Mouse (Mus musculus) cortical plate, adult 2 months (tissue): ENCODE measurements around the gene Cdc37l1. TPM values are rescaled to one million over a fixed set of nuclear protein-coding genes. Genes with fewer than 3 reads are reported as not detected.

Experiments used
- H3K27ac ChIP-seq: fragments of 200-500 bp; 2 replicates; pipeline ENCODE4 v1.5.1; 2012; ENCODE audit warnings: low read length, control low read depth, inconsistent platforms; ENCODE audit not compliant: insufficient read depth
- H3K4me1 ChIP-seq: fragments of 200-500 bp; 2 replicates; pipeline ENCODE4 v1.6.1; 2011; ENCODE audit warnings: low read length; ENCODE audit not compliant: control insufficient read depth, insufficient read depth
- H3K4me3 ChIP-seq: fragments of 200-500 bp; 2 replicates; pipeline ENCODE4 v1.5.1; 2011; ENCODE audit warnings: mild to moderate bottlenecking, low read length, control low read depth; ENCODE audit not compliant: insufficient read depth
- CTCF ChIP-seq: fragments of 200-500 bp; IDR thresholded peaks from 2 replicates; pipeline ENCODE4 v1.5.1; 2011; ENCODE audit warnings: mild to moderate bottlenecking, control low read depth, low read length; ENCODE audit not compliant: insufficient read depth; ENCODE audit errors: extremely low read depth
- POLR2A ChIP-seq: fragments of 200-500 bp; IDR thresholded peaks from 2 replicates; pipeline ENCODE4 v1.6.1; 2011; ENCODE audit warnings: mild to moderate bottlenecking, low read length, control low read depth; ENCODE audit not compliant: insufficient read depth; ENCODE audit errors: extremely low read depth
- polyA plus RNA-seq: library from polyadenylated mRNA; depleted of rRNA; stranded (reverse); fragments of >200 nt; gene quantifications from 2 replicates; pipeline ENCODE4 v1.2.3, GENCODE M21; 2012

The Cdc37l1 gene
- polyA plus RNA-seq, 1 experiment = 71.2 TPM

DNA sequence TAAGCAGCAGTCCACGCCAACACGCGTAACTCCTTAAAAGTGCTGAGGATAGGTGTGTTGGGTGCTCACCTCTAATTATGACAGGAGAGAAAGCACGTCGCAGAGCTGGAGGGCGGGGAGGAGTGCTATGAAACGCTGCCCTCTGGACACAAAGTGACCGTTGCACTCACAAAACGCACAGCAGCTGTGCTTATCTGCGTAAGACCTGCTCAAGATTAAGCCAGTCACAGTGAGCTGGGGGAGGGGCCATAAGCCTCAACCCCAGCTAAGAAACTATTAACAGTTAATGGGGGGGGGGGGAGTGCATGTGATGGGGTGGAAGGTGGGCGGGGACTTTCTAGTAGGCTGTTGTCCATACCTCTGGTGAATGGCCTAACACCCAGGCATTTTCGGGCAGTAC lies 62.6 kb downstream of the Cdc37l1 start:
- Histone ChIP-seq H3K4me1 (no peaks in the 10 kb centered on the region), H3K4me3 (no peak overlapping the region), H3K27ac (no peak overlapping the region)
- no peak for TF ChIP-seq CTCF
- no peak for TF ChIP-seq POLR2A

DNA sequence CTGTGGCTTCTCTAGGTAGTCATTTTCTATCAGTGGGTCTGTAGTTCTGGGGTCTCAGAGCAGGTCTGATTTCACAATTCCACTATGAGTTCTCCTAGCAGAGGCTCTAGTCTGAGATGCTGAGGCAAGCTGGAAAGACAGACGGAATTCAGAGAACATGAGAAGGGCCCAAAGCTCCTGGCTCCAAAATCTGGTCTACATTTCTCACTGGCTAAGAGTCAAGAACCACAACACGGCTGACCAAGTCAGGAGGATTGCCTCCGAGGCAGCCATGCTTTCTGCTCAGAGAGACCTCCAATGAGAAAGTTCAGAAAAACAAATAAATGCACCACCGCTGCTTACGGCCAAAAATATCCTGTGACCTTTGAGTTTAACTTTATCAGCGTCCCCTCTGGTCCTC lies 64.4 kb downstream of the Cdc37l1 start:
- H3K4me1 ChIP-seq = no peaks in the 10 kb centered on the region
- no peak overlapping the region for H3K27ac ChIP-seq
- no peak overlapping the region for H3K4me3 ChIP-seq
- TF ChIP-seq CTCF (no peak), POLR2A (no peak)

DNA sequence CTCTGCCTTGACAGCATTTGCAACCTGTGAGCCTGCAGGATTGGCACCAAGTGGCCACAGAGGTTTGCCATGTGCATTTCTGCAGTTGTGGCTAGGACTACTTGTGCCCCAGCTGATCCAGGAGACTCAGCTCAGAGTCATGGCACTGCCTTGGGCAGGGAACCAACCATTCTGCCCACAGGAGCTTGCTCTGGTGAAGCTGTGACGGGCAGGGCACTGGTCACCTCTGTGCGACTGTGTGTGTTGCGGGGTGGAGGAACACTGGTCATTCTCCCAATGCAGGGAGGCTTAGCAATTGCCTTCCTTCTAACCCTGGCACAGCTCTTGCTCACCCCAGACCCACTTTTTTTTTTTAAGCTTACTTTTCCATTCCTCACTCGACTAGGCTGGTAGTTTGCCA lies 65.3 kb downstream of the Cdc37l1 start:
- H3K4me3 ChIP-seq = no peak overlapping the region
- TF ChIP-seq POLR2A (no peak), CTCF (no peak)
- H3K27ac ChIP-seq = no peak overlapping the region
- no peaks in the 10 kb centered on the region for H3K4me1 ChIP-seq

DNA sequence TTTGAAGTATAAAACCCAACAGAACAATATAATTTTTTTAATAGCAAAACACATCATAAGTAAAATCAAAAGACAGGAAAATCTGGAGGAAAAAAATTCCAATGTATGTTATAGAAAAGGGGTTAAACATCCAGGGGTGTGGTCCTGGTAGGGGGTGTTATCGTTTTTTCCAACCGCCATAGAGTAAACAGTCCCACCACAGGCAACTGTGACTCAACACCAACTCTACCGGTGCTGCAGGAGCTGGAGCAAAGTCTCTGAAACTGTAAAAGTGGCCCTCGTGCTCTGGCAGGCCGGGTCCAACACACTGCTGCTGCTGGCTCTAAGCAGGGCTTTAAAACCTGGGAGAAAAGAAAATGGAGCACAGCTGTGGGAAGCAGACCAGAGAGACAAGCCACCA lies 68.6 kb downstream of the Cdc37l1 start:
- Histone ChIP-seq H3K4me1 (no peaks in the 10 kb centered on the region), H3K27ac (no peak overlapping the region), H3K4me3 (no peak overlapping the region)
- no peak for TF ChIP-seq CTCF
- no peak for TF ChIP-seq POLR2A

DNA sequence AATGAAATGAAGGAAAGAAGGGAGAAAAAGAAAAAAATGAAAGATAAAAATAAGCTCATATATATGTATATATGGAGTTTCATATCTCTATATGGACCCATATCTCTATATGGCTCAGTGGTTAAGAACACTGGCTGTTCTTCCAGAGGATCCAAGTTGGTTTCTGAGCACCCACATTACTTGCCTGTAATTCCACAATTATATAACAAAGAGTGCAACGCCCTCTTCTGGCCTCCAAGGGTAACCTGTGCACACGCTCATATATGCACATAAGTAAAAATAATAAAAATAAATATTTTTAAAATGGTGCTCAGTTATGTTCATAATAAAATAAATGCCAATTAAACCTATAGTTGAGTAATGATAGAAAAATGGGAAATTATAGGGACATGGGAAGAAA lies 69.5 kb downstream of the Cdc37l1 start:
- Histone ChIP-seq H3K4me3 (no peak overlapping the region), H3K4me1 (peaks cover 2% of the 10 kb centered on the region; the same call in 1 of the 2 replicates)
- TF ChIP-seq CTCF (no peak), POLR2A (no peak)

DNA sequence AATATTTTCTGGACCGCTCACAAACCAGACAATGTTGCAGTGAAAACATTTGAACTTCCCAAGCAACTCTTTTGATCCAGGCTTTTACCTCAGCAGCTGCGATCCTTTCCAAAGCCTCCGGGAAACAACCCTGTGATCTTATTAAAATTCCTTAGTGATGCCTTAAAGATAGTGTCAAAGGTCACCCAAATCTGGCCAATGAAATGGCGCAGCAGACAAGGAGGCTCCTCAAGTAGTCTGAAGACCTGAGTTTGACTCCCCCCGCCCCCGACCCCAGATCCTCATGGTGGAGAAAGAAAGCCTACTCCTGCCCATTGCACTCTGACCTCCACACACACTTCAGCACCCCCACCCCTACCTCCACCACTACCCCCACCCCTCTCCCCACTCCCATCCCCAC lies 70.1 kb downstream of the Cdc37l1 start:
- peaks cover 2% of the 10 kb centered on the region; the same call in 1 of the 2 replicates for H3K4me1 ChIP-seq
- H3K4me3 ChIP-seq = no peak overlapping the region
- TF ChIP-seq POLR2A (no peak), CTCF (no peak)
- H3K27ac ChIP-seq = no peak overlapping the region

More for the DNA sequence above, 69.5 kb downstream of the Cdc37l1 start:
- H3K27ac ChIP-seq = no peak overlapping the region

DNA sequence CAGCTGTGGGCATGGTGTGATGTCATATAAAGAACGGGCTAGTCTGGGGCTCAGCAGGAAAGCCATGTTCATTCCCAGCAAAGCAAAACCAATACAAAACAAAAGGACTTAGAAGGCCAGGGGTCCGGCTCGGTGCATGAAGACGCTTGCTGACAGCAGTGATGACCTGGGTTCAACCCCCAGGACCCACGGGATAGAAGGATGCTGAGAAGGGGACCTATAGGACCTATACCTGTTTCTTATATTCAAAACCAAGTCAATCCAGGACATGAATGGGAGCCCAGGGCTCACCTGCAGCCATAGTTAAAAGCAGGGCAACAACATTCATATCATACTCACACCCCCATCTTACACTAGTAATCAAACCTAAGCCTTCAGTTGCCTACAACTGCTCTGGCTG lies 72.9 kb downstream of the Cdc37l1 start:
- TF ChIP-seq CTCF (no peak), POLR2A (no peak)
- Histone ChIP-seq H3K27ac (no peak overlapping the region), H3K4me3 (no peak overlapping the region), H3K4me1 (peaks cover 4% of the 10 kb centered on the region)

DNA sequence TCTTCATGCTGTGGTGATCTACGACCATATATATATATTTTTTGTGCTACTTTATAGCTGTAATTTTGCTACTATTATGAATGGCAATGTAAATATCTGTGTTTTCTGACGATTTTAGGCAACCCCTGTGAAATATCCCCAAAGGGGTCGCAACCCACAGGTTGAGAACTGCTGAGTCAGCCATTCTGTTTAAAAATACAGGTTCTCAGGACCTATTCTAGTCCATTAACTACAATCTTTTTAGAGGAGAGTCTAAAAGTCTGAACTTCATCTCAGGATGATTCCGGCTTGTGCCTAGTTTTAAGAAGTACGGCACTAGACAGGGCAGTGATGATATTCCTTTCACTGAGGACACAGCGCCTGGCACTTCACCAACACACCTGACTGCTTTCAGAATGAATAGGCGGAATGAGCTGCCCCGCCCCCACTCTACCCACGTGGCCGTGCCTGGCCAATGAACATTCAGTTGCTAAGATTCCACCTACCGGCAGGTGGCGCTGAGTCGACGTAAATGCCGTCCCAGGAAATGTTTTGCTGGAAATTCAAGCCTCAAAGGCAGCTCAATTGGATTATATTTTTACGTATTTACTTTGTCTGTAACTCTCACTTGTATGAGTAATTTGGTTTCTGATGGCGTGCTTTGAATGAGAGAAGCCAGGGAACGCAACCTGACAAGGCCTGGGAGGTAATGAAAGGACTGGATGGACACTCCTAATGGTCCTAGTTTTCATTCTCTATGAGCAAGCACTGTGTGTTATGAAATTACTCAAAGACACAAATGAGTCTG lies 73.6 kb downstream of the Cdc37l1 start:
- Histone ChIP-seq H3K4me1 (peaks cover 4% of the 10 kb centered on the region), H3K4me3 (no peak overlapping the region), H3K27ac (no peak overlapping the region)
- TF ChIP-seq POLR2A (no peak), CTCF (peak; percentile 96)

DNA sequence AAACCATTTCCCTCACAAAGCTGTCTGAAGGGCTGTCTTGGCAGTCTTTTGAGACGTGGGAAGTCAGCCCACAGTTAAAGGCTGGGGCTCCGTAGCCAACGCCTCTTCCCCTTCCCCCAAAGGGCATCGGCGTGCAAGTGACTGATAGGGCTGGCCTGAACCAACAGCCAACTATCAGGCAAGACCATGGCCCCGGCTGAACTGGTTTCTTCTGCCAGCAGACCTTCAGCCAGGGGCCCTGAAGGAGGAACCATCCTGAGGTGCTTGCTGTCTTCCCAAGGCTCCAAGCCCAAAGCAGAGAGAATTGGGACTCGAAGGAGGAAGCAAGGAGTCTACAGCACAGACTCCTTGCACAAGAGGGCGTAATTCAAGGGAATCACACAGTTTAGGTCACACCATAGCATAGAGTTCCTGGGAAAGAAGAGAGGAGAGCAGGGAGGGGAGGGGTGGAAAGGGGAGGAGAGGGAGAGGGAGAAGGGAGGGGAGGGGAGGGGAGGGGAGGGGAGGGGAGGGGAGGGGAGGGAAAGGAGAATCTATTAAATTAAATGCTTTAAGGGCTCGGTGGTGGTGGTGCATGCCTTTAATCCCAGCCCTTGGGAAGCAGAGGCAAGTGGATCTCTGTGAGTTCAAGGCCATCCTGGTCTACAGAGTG lies 74.4 kb downstream of the Cdc37l1 start:
- H3K27ac ChIP-seq = peak overlapping the region; percentile 48; the same call in 1 of the 2 replicates

DNA sequence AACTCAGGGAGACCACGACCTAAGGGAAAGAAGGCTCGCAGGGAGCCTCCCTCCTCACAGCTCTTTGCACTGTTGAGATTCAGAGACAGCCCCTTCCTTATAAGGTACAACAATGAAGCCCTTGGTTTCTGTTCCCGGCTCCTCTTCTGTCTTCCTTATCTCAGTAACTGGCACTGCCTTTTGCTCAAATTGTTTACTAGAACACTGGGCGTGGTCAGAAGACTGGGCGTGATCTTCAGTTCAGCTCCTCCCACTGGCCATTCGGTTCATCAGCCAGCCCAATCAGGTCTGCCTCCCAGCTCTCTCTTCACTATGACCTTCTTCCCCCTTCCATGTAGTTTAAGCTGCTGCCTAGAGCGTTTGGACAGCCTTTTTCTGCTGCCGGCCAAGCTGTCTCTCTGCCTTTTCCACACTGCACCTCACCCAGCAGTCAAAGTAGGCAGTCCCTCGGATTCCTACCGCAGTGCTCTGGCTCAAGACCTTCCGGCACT lies 76.9 kb downstream of the Cdc37l1 start:
- peaks cover 4% of the 10 kb centered on the region for H3K4me1 ChIP-seq
- H3K27ac ChIP-seq = peak overlapping the region; percentile 89
- peak overlapping the region; percentile 24 for H3K4me3 ChIP-seq
- peak; percentile 37; the same call in 1 of the 2 replicates for TF ChIP-seq POLR2A
- TF ChIP-seq CTCF = no peak

More for the DNA sequence above, 74.4 kb downstream of the Cdc37l1 start:
- Histone ChIP-seq H3K4me1 (peaks cover 4% of the 10 kb centered on the region), H3K4me3 (no peak overlapping the region)
- TF ChIP-seq CTCF (no peak), POLR2A (no peak)
